Mouse (Mus musculus) forebrain, postnatal 0 days (tissue): ENCODE data around the gene Dnajc6. TPM values are rescaled to one million over a fixed set of nuclear protein-coding genes. Genes with fewer than 3 reads are reported as not detected.
A peak's percentile ranks its signal among the peaks of the same experiment; 100 is the strongest.

ENCODE experiments used
- ATAC-seq: fragments of 200-750 bp; cut with Nextera tagmentation; 2 replicates; pipeline ENCODE4 v1.8.0; 2017; ENCODE audit warnings: mild to moderate bottlenecking, moderate library complexity
- DNase-seq: peaks from one replicate; pipeline ENCODE4 v3.0.0-alpha.2; 2015
- H3K27ac ChIP-seq: fragments of 300-500 bp; sonication (generic); 2 replicates; pipeline ENCODE4 v1.5.1; 2014; ENCODE audit warnings: low read depth, mild to moderate bottlenecking, antibody characterized with exemption, low read length, moderate library complexity, mixed read lengths
- H3K27me3 ChIP-seq: fragments of 300-500 bp; sonication (generic); 2 replicates; pipeline ENCODE4 v1.6.1; 2014; ENCODE audit warnings: mild to moderate bottlenecking, low read length, mixed read lengths; ENCODE audit not compliant: insufficient read depth
- H3K36me3 ChIP-seq: fragments of 300-500 bp; sonication (generic); 2 replicates; pipeline ENCODE4 v1.6.1; 2014; ENCODE audit warnings: mild to moderate bottlenecking, moderate library complexity; ENCODE audit not compliant: insufficient read depth
- H3K4me1 ChIP-seq: fragments of 300-500 bp; sonication (generic); 2 replicates; pipeline ENCODE4 v1.6.1; 2014; ENCODE audit warnings: antibody characterized with exemption; ENCODE audit not compliant: insufficient read depth
- H3K4me2 ChIP-seq: fragments of 300-500 bp; sonication (generic); 2 replicates; pipeline ENCODE4 v1.6.1; 2014; ENCODE audit warnings: low read depth, mild to moderate bottlenecking, moderate library complexity
- H3K4me3 ChIP-seq: fragments of 300-500 bp; sonication (generic); 2 replicates; pipeline ENCODE4 v1.5.1; 2014; ENCODE audit warnings: low read depth, low read length, mixed read lengths
- H3K9ac ChIP-seq: fragments of 300-500 bp; sonication (generic); 2 replicates; pipeline ENCODE4 v1.6.1; 2014; ENCODE audit warnings: mild to moderate bottlenecking
- H3K9me3 ChIP-seq: fragments of 300-500 bp; sonication (generic); 2 replicates; pipeline ENCODE4 v1.6.1; 2016; ENCODE audit warnings: low read length
- CTCF ChIP-seq: sonication (generic); IDR thresholded peaks from 2 replicates; pipeline ENCODE4 v1.5.1; 2016; ENCODE audit warnings: antibody characterized with exemption, control low read depth, low read depth
- WGBS: fragments of 180-500 bp; shearing (Covaris S2); extraction: QIAGEN DNeasy Blood & Tissue Kit; methylation state at CpG from one replicate; pipeline ENCODE4 v1.1.7; 2014; 5-methylcytosine and 5-hydroxymethylcytosine counted together
- polyA plus RNA-seq: library from polyadenylated mRNA; unstranded; fragments of >200 nt; fragmentation: Nextera tagmentation; extraction: Ambion mirVana; gene quantifications from 2 replicates; pipeline ENCODE4 v1.2.1, GENCODE M21; 2015
- total RNA-seq: library from RNA; depleted of rRNA; stranded (reverse); fragments of >200 nt; gene quantifications from 2 replicates; pipeline ENCODE4 v1.2.3, GENCODE M21; 2014

Gene Dnajc6
- total and polyA plus RNA-seq, 2 experiments from 2014 or later, result 46.0 to 153 TPM

- H3K27ac ChIP-seq, result no peak overlapping the region
- no peak overlapping the region for H3K4me3 ChIP-seq
- no peak overlapping the region for H3K4me2 ChIP-seq
- no peak for TF ChIP-seq CTCF
- no peak for DNase-seq
- WGBS, result 72% methylated on average over 4 of the region's 4 CpGs
- ATAC-seq, result peak; percentile 10; the same call in 1 of the 2 replicates
- no peaks in the 10 kb centered on the region for H3K27me3 ChIP-seq
- no peak overlapping the region for H3K9ac ChIP-seq
- no peaks in the 10 kb centered on the region for H3K4me1 ChIP-seq
- no peaks in the 10 kb centered on the region for H3K36me3 ChIP-seq
- no peaks in the 10 kb centered on the region for H3K9me3 ChIP-seq
Measured at GRCm38 (mm10) chr4:101581156-101581555, 84.7 kb downstream of the Dnajc6 start.

- Histone ChIP-seq H3K4me2 (no peak overlapping the region), H3K4me3 (no peak overlapping the region), H3K27ac (no peak overlapping the region), H3K4me1 (no peaks in the 10 kb centered on the region), H3K27me3 (no peaks in the 10 kb centered on the region), H3K36me3 (no peaks in the 10 kb centered on the region), H3K9ac (no peak overlapping the region), H3K9me3 (no peaks in the 10 kb centered on the region)
- no peak for DNase-seq
- 75% methylated on average over 2 of the region's 2 CpGs for WGBS
- no peak for TF ChIP-seq CTCF
- no peak for ATAC-seq
Measured at GRCm38 (mm10) chr4:101582882-101583281, 86.4 kb downstream of the Dnajc6 start.

GRCm38 (mm10) chr4:101584524-101585454, 88.3 kb downstream of the Dnajc6 start:
- Histone ChIP-seq H3K9me3 (no peaks in the 10 kb centered on the region), H3K4me1 (no peaks in the 10 kb centered on the region), H3K36me3 (no peaks in the 10 kb centered on the region), H3K9ac (no peak overlapping the region), H3K27ac (no peak overlapping the region), H3K4me2 (no peak overlapping the region), H3K27me3 (no peaks in the 10 kb centered on the region), H3K4me3 (no peak overlapping the region)
- no peak for TF ChIP-seq CTCF
- WGBS, result 34% methylated on average over 19 of the region's 19 CpGs
- ATAC-seq (peak; percentile 44; the same call in 1 of the 2 replicates), DNase-seq (no peak)

- H3K4me2 ChIP-seq, result no peak overlapping the region
- 61% methylated on average over 8 of the region's 8 CpGs for WGBS
- H3K27me3 ChIP-seq, result no peaks in the 10 kb centered on the region
- TF ChIP-seq CTCF, result no peak
- DNase-seq (no peak), ATAC-seq (0 out of 2 replicates have a peak, but pooled peaks have one; percentile 6)
- no peak overlapping the region for H3K9ac ChIP-seq
- no peak overlapping the region for H3K4me3 ChIP-seq
- H3K9me3 ChIP-seq, result no peaks in the 10 kb centered on the region
- no peak overlapping the region for H3K27ac ChIP-seq
- no peaks in the 10 kb centered on the region for H3K4me1 ChIP-seq
- no peaks in the 10 kb centered on the region for H3K36me3 ChIP-seq
Measured at GRCm38 (mm10) chr4:101585455-101586184, 89.2 kb downstream of the Dnajc6 start.

DNA sequence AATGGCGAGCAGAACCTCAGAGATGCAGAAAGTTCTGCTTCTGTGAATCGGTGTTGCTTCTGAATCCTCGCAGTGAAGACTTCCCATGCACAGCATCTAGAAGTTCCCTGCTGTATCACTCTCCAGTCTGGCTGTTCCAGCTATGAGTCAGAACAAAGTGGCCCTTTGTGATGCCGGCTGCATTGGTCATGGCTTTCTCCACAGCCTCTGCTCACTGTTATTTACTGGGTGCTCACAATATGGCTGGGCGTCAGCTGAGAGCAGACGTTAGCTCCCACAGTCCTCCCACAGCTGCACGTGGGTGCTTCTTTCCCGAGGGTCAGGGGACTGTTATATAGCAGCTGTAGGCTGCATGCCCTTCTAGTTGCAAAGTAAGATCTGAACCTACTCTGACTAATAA, 92.5 kb downstream of the Dnajc6 start:
- Histone ChIP-seq H3K4me1 (no peaks in the 10 kb centered on the region), H3K36me3 (no peaks in the 10 kb centered on the region), H3K4me2 (no peak overlapping the region), H3K9me3 (no peaks in the 10 kb centered on the region), H3K27ac (no peak overlapping the region), H3K27me3 (no peaks in the 10 kb centered on the region), H3K9ac (no peak overlapping the region), H3K4me3 (no peak overlapping the region)
- 67% methylated on average over 8 of the region's 8 CpGs for WGBS
- no peak for DNase-seq
- ATAC-seq, result peak; percentile 38; the same call in 1 of the 2 replicates
- no peak for TF ChIP-seq CTCF

DNA sequence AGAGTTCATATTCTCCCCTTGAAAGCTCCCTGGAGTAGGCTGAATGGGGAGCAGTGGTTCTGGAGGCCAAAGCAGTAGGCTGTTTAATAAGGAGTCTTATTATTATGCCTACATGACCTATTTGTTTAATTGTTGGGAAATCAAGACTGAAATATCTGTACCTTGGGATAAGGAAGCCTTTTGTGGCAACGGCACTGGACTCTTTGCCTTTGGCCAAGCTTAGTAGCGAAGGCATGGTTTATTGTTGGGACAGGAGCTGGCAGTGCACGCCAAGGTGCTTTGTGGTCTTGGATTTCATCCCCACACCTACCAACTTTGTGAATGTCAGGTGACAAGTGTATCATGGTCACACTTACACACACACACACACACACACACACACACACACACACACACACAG, 93.3 kb downstream of the Dnajc6 start:
- Histone ChIP-seq H3K27me3 (no peaks in the 10 kb centered on the region), H3K4me2 (no peak overlapping the region), H3K9me3 (no peaks in the 10 kb centered on the region), H3K4me1 (no peaks in the 10 kb centered on the region), H3K36me3 (no peaks in the 10 kb centered on the region), H3K27ac (no peak overlapping the region), H3K4me3 (no peak overlapping the region), H3K9ac (no peak overlapping the region)
- WGBS, result 93% methylated on average over 3 of the region's 3 CpGs
- DNase-seq, result no peak
- ATAC-seq, result no peak
- TF ChIP-seq CTCF, result no peak

- peak; percentile 6; the same call in 1 of the 2 replicates for TF ChIP-seq CTCF
- Histone ChIP-seq H3K27ac (no peak overlapping the region), H3K4me2 (no peak overlapping the region), H3K9ac (no peak overlapping the region), H3K4me3 (no peak overlapping the region), H3K4me1 (no peaks in the 10 kb centered on the region), H3K27me3 (no peaks in the 10 kb centered on the region), H3K36me3 (no peaks in the 10 kb centered on the region), H3K9me3 (no peaks in the 10 kb centered on the region)
- DNase-seq (no peak), ATAC-seq (no peak; the same call in 1 of the 2 replicates)
- WGBS, result 93% methylated on average over 1 of the region's 1 CpGs
Measured at GRCm38 (mm10) chr4:101591400-101591799, 95.0 kb downstream of the Dnajc6 start.
